Mouse (Mus musculus) midbrain, embryonic 11.5 days (tissue): Measurements from ENCODE around the gene Adgrf3. TPM values are rescaled to one million over a fixed set of nuclear protein-coding genes. Genes with fewer than 3 reads are reported as not detected.
"Not testable (repeated sequence)": the region's sequence is repeated elsewhere in the genome, so short reads cannot be mapped to it uniquely, and the experiment has no call there.

Source experiments
- ATAC-seq: fragments of 200-750 bp; cut with Nextera tagmentation; 2 replicates; pipeline ENCODE4 v1.8.0; 2017; ENCODE audit warnings: moderate TSS enrichment, moderate library complexity; ENCODE audit not compliant: low FRiP score
- DNase-seq: peaks from one replicate; pipeline ENCODE4 v3.0.0; 2015; ENCODE audit warnings: low spot score; ENCODE audit errors: missing footprints
- H3K27ac ChIP-seq: fragments of 300-500 bp; sonication (generic); 2 replicates; pipeline ENCODE4 v1.5.1; 2014; ENCODE audit warnings: low read depth, low read length
- H3K27me3 ChIP-seq: fragments of 300-500 bp; sonication (generic); 2 replicates; pipeline ENCODE4 v1.6.1; 2014; ENCODE audit warnings: mild to moderate bottlenecking, low read length, moderate library complexity, mixed read lengths; ENCODE audit not compliant: control insufficient read depth, insufficient read depth
- H3K36me3 ChIP-seq: fragments of 300-500 bp; sonication (generic); 2 replicates; pipeline ENCODE4 v1.6.1; 2014; ENCODE audit warnings: mild to moderate bottlenecking, low read length, moderate library complexity, mixed read lengths; ENCODE audit not compliant: control insufficient read depth, insufficient read depth
- H3K4me1 ChIP-seq: fragments of 300-500 bp; sonication (generic); 2 replicates; pipeline ENCODE4 v1.6.1; 2014; ENCODE audit warnings: low read length; ENCODE audit not compliant: control insufficient read depth, insufficient read depth
- H3K4me2 ChIP-seq: fragments of 300-500 bp; sonication (generic); 2 replicates; pipeline ENCODE4 v1.6.1; 2014; ENCODE audit warnings: mild to moderate bottlenecking, moderate library complexity
- H3K4me3 ChIP-seq: fragments of 300-500 bp; sonication (generic); 2 replicates; pipeline ENCODE4 v1.5.1; 2014; ENCODE audit warnings: low read depth, low read length
- H3K9ac ChIP-seq: fragments of 300-500 bp; sonication (generic); 2 replicates; pipeline ENCODE4 v1.6.1; 2014; ENCODE audit warnings: low read length
- H3K9me3 ChIP-seq: fragments of 300-500 bp; sonication (generic); 2 replicates; pipeline ENCODE4 v1.6.1; 2016; ENCODE audit warnings: low read length; ENCODE audit not compliant: control insufficient read depth
- WGBS: fragments of 180-500 bp; shearing (Covaris S2); extraction: QIAGEN DNeasy Blood & Tissue Kit; methylation state at CpG from one replicate; pipeline ENCODE4 v1.1.7; 2014; 5-methylcytosine and 5-hydroxymethylcytosine counted together
- polyA plus RNA-seq: library from polyadenylated mRNA; unstranded; fragments of >200 nt; fragmentation: Nextera tagmentation; extraction: Ambion mirVana; gene quantifications from 2 replicates; pipeline ENCODE4 v1.2.1, GENCODE M21; 2014

The Adgrf3 gene
- polyA plus RNA-seq, 1 experiment from 2014 or later, result not detected

DNA sequence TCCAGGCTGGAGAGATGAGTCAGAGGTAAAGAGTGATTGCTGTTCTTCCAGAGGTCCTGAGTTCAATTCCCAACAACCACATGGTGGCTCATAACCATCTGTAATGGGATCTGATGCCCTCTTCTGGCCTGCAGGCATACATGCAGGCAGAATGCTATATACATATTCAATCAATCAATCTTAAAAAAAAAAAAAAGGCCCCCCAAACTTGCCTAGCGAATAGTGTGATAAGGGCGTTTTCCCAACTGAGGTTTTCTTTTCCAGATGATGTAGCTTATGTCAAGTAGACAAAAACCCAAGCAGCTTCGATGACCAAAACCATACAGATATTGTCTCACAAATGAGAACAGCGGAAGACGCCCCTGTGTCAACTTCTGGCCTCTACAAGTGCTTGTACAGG, 5.2 kb upstream of the Adgrf3 start:
- ATAC-seq, result not testable (repeated sequence)

GRCm38 (mm10) chr5:30207276-30207675, 1.8 kb upstream of the Adgrf3 start:
- Histone ChIP-seq H3K9me3 (no peaks in the 10 kb centered on the region), H3K27ac (no peak overlapping the region), H3K4me2 (no peak overlapping the region), H3K4me3 (no peak overlapping the region), H3K27me3 (no peaks in the 10 kb centered on the region), H3K36me3 (no peaks in the 10 kb centered on the region), H3K4me1 (no peaks in the 10 kb centered on the region), H3K9ac (no peak overlapping the region)
- no peak for DNase-seq
- no peak for ATAC-seq
- 68% methylated on average over 6 of the region's 6 CpGs for WGBS

More for the DNA sequence above, 5.2 kb upstream of the Adgrf3 start:
- H3K36me3 ChIP-seq, H3K27me3 ChIP-seq, H3K9me3 ChIP-seq, H3K4me2 ChIP-seq, H3K9ac ChIP-seq, DNase-seq, H3K4me1 ChIP-seq, H3K4me3 ChIP-seq, H3K27ac ChIP-seq: not testable (repeated sequence)
- 87% methylated on average over 5 of the region's 5 CpGs for WGBS

- DNase-seq (no peak), ATAC-seq (no peak)
- no peaks in the 10 kb centered on the region for H3K4me1 ChIP-seq
- H3K9ac ChIP-seq, result no peak overlapping the region
- H3K4me3 ChIP-seq, result no peak overlapping the region
- H3K27me3 ChIP-seq, result no peaks in the 10 kb centered on the region
- no peaks in the 10 kb centered on the region for H3K9me3 ChIP-seq
- 63% methylated on average over 3 of the region's 3 CpGs for WGBS
- H3K27ac ChIP-seq, result no peak overlapping the region
- no peak overlapping the region for H3K4me2 ChIP-seq
- H3K36me3 ChIP-seq, result no peaks in the 10 kb centered on the region
Observed at GRCm38 (mm10) chr5:30205034-30205433, 488 bp downstream of the Adgrf3 start.

GRCm38 (mm10) chr5:30204441-30204840, 1.1 kb downstream of the Adgrf3 start:
- DNase-seq (no peak), ATAC-seq (no peak)
- Histone ChIP-seq H3K36me3 (no peaks in the 10 kb centered on the region), H3K4me2 (no peak overlapping the region), H3K9me3 (no peaks in the 10 kb centered on the region), H3K4me3 (no peak overlapping the region), H3K9ac (no peak overlapping the region), H3K27me3 (no peaks in the 10 kb centered on the region), H3K27ac (no peak overlapping the region), H3K4me1 (no peaks in the 10 kb centered on the region)
- 50% methylated on average over 1 of the region's 1 CpGs for WGBS

DNA sequence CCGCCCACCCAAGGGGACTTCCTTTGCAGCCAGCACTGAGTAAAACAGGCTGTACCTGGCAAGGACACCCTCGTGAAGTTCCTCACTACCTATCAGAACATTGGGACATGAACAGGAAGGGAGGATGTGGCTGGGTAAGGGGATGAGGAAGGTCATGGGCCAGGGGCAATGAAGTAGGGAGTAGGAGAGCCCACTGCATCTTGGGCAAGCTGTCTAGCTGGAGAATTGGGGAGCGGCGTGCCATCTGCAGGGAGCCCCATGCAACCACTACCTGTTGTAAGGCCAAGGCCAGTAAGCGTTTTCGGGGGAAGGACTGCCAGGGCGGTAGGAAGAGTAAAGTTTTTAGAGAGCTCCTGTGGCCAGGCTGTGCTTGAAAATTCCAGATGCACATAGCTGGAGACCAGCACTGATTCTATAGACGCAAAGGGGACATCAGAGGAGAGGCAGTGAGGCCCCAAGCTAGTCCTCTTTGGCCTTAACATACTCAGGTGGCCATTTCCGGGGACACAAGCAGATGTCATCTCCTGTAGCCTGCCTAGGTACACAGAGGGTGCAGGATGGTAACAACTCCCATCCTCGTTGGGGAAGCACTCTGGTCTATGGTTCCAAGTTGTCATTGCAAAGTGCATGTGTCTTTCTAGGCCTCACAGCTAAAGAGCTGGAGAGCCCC, 2.2 kb downstream of the Adgrf3 start:
- Histone ChIP-seq H3K9ac (no peak overlapping the region), H3K4me3 (no peak overlapping the region), H3K27ac (no peak overlapping the region), H3K4me2 (no peak overlapping the region), H3K36me3 (no peaks in the 10 kb centered on the region), H3K4me1 (no peaks in the 10 kb centered on the region), H3K27me3 (no peaks in the 10 kb centered on the region), H3K9me3 (no peaks in the 10 kb centered on the region)
- 87% methylated on average over 10 of the region's 10 CpGs for WGBS
- ATAC-seq (no peak), DNase-seq (no peak)

DNA sequence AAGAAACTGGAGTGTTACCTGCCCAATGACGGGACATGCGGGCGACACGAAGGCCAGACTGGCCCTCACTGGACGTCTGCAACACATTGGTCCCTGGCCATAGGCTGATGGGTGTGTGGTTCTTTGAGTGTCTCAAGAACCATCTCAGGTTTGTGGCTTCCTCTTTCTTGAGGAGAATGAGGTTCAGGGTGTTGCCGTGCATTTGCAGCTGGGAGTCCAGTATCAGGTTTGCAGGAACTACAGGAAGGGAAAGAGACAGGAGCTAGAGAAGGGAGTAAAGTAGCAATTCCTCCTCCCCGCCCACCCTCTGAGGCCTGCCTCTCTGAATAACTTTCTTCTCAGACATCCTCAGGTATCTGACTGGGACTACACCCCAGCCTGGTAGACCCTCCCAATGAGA, 3.3 kb downstream of the Adgrf3 start:
- ATAC-seq, result no peak
- 86% methylated on average over 7 of the region's 7 CpGs for WGBS

GRCm38 (mm10) chr5:30201521-30201920, 4.0 kb downstream of the Adgrf3 start:
- Histone ChIP-seq H3K4me3 (no peak overlapping the region), H3K4me1 (no peaks in the 10 kb centered on the region), H3K27ac (no peak overlapping the region), H3K36me3 (no peaks in the 10 kb centered on the region), H3K9me3 (no peaks in the 10 kb centered on the region), H3K27me3 (no peaks in the 10 kb centered on the region), H3K9ac (no peak overlapping the region), H3K4me2 (no peak overlapping the region)
- DNase-seq (no peak), ATAC-seq (no peak)
- WGBS, result 60% methylated on average over 5 of the region's 5 CpGs

More for the DNA sequence above, 3.3 kb downstream of the Adgrf3 start:
- Histone ChIP-seq H3K4me3 (no peak overlapping the region), H3K4me2 (no peak overlapping the region), H3K4me1 (no peaks in the 10 kb centered on the region), H3K36me3 (no peaks in the 10 kb centered on the region), H3K27ac (no peak overlapping the region), H3K27me3 (no peaks in the 10 kb centered on the region), H3K9ac (no peak overlapping the region), H3K9me3 (no peaks in the 10 kb centered on the region)
- DNase-seq, result no peak

GRCm38 (mm10) chr5:30198257-30198656, 7.3 kb downstream of the Adgrf3 start:
- DNase-seq (no peak), ATAC-seq (no peak)
- no peak overlapping the region for H3K4me3 ChIP-seq
- no peaks in the 10 kb centered on the region for H3K4me1 ChIP-seq
- no peak overlapping the region for H3K27ac ChIP-seq
- no peaks in the 10 kb centered on the region for H3K27me3 ChIP-seq
- H3K36me3 ChIP-seq, result no peaks in the 10 kb centered on the region
- no peak overlapping the region for H3K9ac ChIP-seq
- no peaks in the 10 kb centered on the region for H3K9me3 ChIP-seq
- 74% methylated on average over 7 of the region's 7 CpGs for WGBS
- H3K4me2 ChIP-seq, result no peak overlapping the region

DNA sequence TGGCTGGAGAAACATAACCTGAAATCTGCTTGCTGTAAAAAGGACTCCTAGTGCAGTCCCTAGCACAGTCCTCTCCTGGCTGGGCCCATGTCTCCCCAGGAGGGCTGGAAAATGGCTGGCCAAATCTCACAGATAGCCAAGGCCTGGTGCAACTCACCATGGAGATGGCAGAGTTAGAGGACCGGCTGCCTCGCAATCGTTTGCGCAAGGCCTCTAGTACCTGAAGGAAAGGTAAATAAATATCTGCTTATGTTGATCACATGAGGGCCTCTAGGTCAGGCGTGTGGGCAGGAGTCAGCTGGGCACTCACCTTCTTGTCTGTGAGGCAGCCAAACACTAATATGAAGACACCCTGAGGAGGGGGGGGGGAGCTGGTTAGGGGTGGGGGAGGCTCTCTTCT, 10.2 kb downstream of the Adgrf3 start:
- Histone ChIP-seq H3K9me3 (no peaks in the 10 kb centered on the region), H3K9ac (no peak overlapping the region), H3K27ac (no peak overlapping the region), H3K4me1 (no peaks in the 10 kb centered on the region), H3K4me2 (no peak overlapping the region), H3K27me3 (no peaks in the 10 kb centered on the region), H3K4me3 (no peak overlapping the region), H3K36me3 (no peaks in the 10 kb centered on the region)
- 95% methylated on average over 5 of the region's 5 CpGs for WGBS
- ATAC-seq (no peak), DNase-seq (no peak)
